Mouse (Mus musculus) MEL (cell line): ENCODE data around the gene Pld4. TPM values are rescaled to one million over a fixed set of nuclear protein-coding genes. Genes with fewer than 3 reads are reported as not detected.
A peak's percentile ranks its signal among the peaks of the same experiment; 100 is the strongest.

Experiments used
- DNase-seq: peaks from one replicate; pipeline ENCODE4 v3.0.0; 2011; ENCODE audit warnings: low read depth, low spot score
- H3K27ac ChIP-seq: 2 replicates; pipeline ENCODE4 v1.5.1; 2012; ENCODE audit warnings: low read depth, mild to moderate bottlenecking, control low read depth, low read length, moderate library complexity; ENCODE audit not compliant: control insufficient read depth
- H3K27me3 ChIP-seq, 2 experiments: fragments of 150-350 bp in 1 of 2; sonication (generic) in 1 of 2; 2 replicates each; pipeline ENCODE4 v1.6.1; 2012; ENCODE audit warnings: low read length in 2 of 2, mild to moderate bottlenecking in 2 of 2, improper control_type of control experiment in 1 of 2, moderate library complexity in 1 of 2; ENCODE audit not compliant: insufficient read depth in 2 of 2, control insufficient read depth in 1 of 2
- H3K36me3 ChIP-seq, 2 experiments: 2 replicates each; pipeline ENCODE4 v1.6.1; 2012 to 2014; ENCODE audit warnings: low read length in 2 of 2, improper control_type of control experiment in 1 of 2, inconsistent platforms in 1 of 2, mild to moderate bottlenecking in 1 of 2; ENCODE audit not compliant: insufficient read depth in 2 of 2, control insufficient read depth in 1 of 2
- H3K4me1 ChIP-seq, 2 experiments: fragments of 150-350 bp in 1 of 2; sonication (generic) in 1 of 2; 2 replicates each; pipeline ENCODE4 v1.6.1; 2012; ENCODE audit warnings: low read length in 2 of 2, improper control_type of control experiment in 1 of 2, mild to moderate bottlenecking in 1 of 2; ENCODE audit not compliant: insufficient read depth in 2 of 2, control insufficient read depth in 1 of 2
- H3K4me3 ChIP-seq, 2 experiments: fragments of 150-350 bp in 1 of 2; sonication (generic) in 1 of 2; 2 replicates each; pipeline ENCODE4 v1.5.1; 2012; ENCODE audit warnings: low read depth in 2 of 2, low read length in 2 of 2, mild to moderate bottlenecking in 2 of 2, moderate library complexity in 2 of 2, control low read depth in 1 of 2, improper control_type of control experiment in 1 of 2; ENCODE audit not compliant: control insufficient read depth in 1 of 2, insufficient read depth in 1 of 2
- H3K79me2 ChIP-seq: 2 replicates; pipeline ENCODE4 v1.6.1; 2012; ENCODE audit warnings: mild to moderate bottlenecking, low read length, moderate library complexity; ENCODE audit not compliant: control insufficient read depth, poor library complexity, insufficient read depth
- H3K9ac ChIP-seq: 2 replicates; pipeline ENCODE4 v1.6.1; 2012; ENCODE audit warnings: low read depth, mild to moderate bottlenecking, control low read depth, low read length, moderate library complexity; ENCODE audit not compliant: control insufficient read depth, poor library complexity, severe bottlenecking
- H3K9me3 ChIP-seq: fragments of 150-350 bp; sonication (generic); replicated peaks from 2 replicates; pipeline ENCODE4 v1.6.1; 2012; ENCODE audit warnings: mild to moderate bottlenecking, low read length, improper control_type of control experiment, moderate library complexity; ENCODE audit not compliant: insufficient read depth
- BHLHE40 ChIP-seq: IDR thresholded peaks from 2 replicates; pipeline ENCODE4 v1.6.1; 2012; ENCODE audit warnings: low read depth, mild to moderate bottlenecking, inconsistent platforms, low read length, improper control_type of control experiment, borderline replicate concordance
- CHD2 ChIP-seq: IDR thresholded peaks from 2 replicates; pipeline ENCODE4 v1.6.1; 2011; ENCODE audit warnings: low read length, improper control_type of control experiment
- CTCF ChIP-seq, 3 experiments: IDR thresholded peaks in 2 of 3; conservative IDR thresholded peaks in 1 of 3; 2 replicates each; pipeline ENCODE4 v1.5.1; 2011 to 2012; ENCODE audit warnings: low read length in 3 of 3, low read depth in 2 of 3, mild to moderate bottlenecking in 2 of 3, improper control_type of control experiment in 1 of 3, inconsistent platforms in 1 of 3, mixed read lengths in 1 of 3, moderate library complexity in 1 of 3; ENCODE audit not compliant: control insufficient read depth in 1 of 3, insufficient read depth in 1 of 3, poor library complexity in 1 of 3, severe bottlenecking in 1 of 3
- ETS1 ChIP-seq: IDR thresholded peaks from 2 replicates; pipeline ENCODE4 v1.6.1; 2012; ENCODE audit warnings: low read depth, mild to moderate bottlenecking, inconsistent platforms, low read length, improper control_type of control experiment, moderate library complexity
- GABPA ChIP-seq: IDR thresholded peaks from 2 replicates; pipeline ENCODE4 v1.6.1; 2012; ENCODE audit warnings: low read depth, mild to moderate bottlenecking, inconsistent platforms, low read length, improper control_type of control experiment, moderate library complexity
- HCFC1 ChIP-seq: IDR thresholded peaks from 2 replicates; pipeline ENCODE4 v1.6.1; 2012; ENCODE audit warnings: low read depth, mild to moderate bottlenecking, inconsistent platforms, low read length, improper control_type of control experiment, moderate library complexity
- KAT2A ChIP-seq: conservative IDR thresholded peaks from 2 replicates; pipeline ENCODE4 v1.6.1; 2012; ENCODE audit warnings: low read depth, low read length, improper control_type of control experiment, inconsistent platforms
- MAX ChIP-seq: IDR thresholded peaks from 2 replicates; pipeline ENCODE4 v1.6.1; 2011; ENCODE audit warnings: low read length, improper control_type of control experiment
- MEF2A ChIP-seq: IDR thresholded peaks from 2 replicates; pipeline ENCODE4 v1.6.1; 2014; ENCODE audit warnings: low read depth, mild to moderate bottlenecking, inconsistent platforms, low read length, improper control_type of control experiment; ENCODE audit not compliant: poor library complexity, insufficient replicate concordance, severe bottlenecking; ENCODE audit errors: extremely low read depth
- MXI1 ChIP-seq: IDR thresholded peaks from 2 replicates; pipeline ENCODE4 v1.6.1; 2011; ENCODE audit warnings: mild to moderate bottlenecking, low read depth, low read length, improper control_type of control experiment
- MYB ChIP-seq: IDR thresholded peaks from 2 replicates; pipeline ENCODE4 v1.6.1; 2011; ENCODE audit warnings: mild to moderate bottlenecking, low read depth, low read length, improper control_type of control experiment
- MYC ChIP-seq: IDR thresholded peaks from 2 replicates; pipeline ENCODE4 v1.6.1; 2011; ENCODE audit warnings: low read depth, mild to moderate bottlenecking, low read length, improper control_type of control experiment, moderate library complexity
- NELFE ChIP-seq: IDR thresholded peaks from 2 replicates; pipeline ENCODE4 v1.6.1; 2011; ENCODE audit warnings: low read depth, low read length, improper control_type of control experiment
- NRF1 ChIP-seq: IDR thresholded peaks from 2 replicates; pipeline ENCODE4 v1.6.1; 2014; ENCODE audit warnings: low read depth, mild to moderate bottlenecking, inconsistent platforms, low read length, improper control_type of control experiment, moderate library complexity; ENCODE audit not compliant: poor library complexity, insufficient read depth, severe bottlenecking
- POLR2AphosphoS2 ChIP-seq: IDR thresholded peaks from 2 replicates; pipeline ENCODE4 v1.6.1; 2011; ENCODE audit warnings: low read length, improper control_type of control experiment
- POLR2AphosphoS5 ChIP-seq: IDR thresholded peaks from 2 replicates; pipeline ENCODE4 v1.6.1; 2012; ENCODE audit warnings: low read depth, borderline replicate concordance, mild to moderate bottlenecking, inconsistent platforms, low read length, moderate library complexity, mixed read lengths
- RAD21 ChIP-seq: IDR thresholded peaks from 2 replicates; pipeline ENCODE4 v1.6.1; 2011; ENCODE audit warnings: mild to moderate bottlenecking, low read depth, low read length, improper control_type of control experiment
- SIN3A ChIP-seq: IDR thresholded peaks from 2 replicates; pipeline ENCODE4 v1.6.1; 2012; ENCODE audit warnings: low read length, improper control_type of control experiment, inconsistent platforms
- SMC3 ChIP-seq: IDR thresholded peaks from 2 replicates; pipeline ENCODE4 v1.6.1; 2011; ENCODE audit warnings: low read depth, low read length, improper control_type of control experiment
- TAL1 ChIP-seq: IDR thresholded peaks from 2 replicates; pipeline ENCODE4 v1.6.1; 2012; ENCODE audit warnings: mild to moderate bottlenecking, inconsistent platforms, low read length, moderate library complexity, mixed read lengths
- TBP ChIP-seq: IDR thresholded peaks from 2 replicates; pipeline ENCODE4 v1.8.0; 2011; ENCODE audit warnings: low read depth, low read length, improper control_type of control experiment
- TCF12 ChIP-seq: IDR thresholded peaks from 2 replicates; pipeline ENCODE4 v1.6.1; 2014; ENCODE audit warnings: low read depth, mild to moderate bottlenecking, inconsistent platforms, low read length, improper control_type of control experiment, moderate library complexity
- UBTF ChIP-seq: IDR thresholded peaks from 2 replicates; pipeline ENCODE4 v1.6.1; 2012; ENCODE audit warnings: low read depth, mild to moderate bottlenecking, inconsistent platforms, low read length, improper control_type of control experiment, moderate library complexity, borderline replicate concordance; ENCODE audit not compliant: insufficient read depth
- USF1 ChIP-seq: IDR thresholded peaks from 2 replicates; pipeline ENCODE4 v1.6.1; 2014; ENCODE audit warnings: low read depth, mild to moderate bottlenecking, inconsistent platforms, low read length, improper control_type of control experiment, moderate library complexity
- USF2 ChIP-seq, 2 experiments: IDR thresholded peaks; 2 replicates each; pipeline ENCODE4 v1.6.1; 2011 to 2012; ENCODE audit warnings: improper control_type of control experiment in 2 of 2, low read length in 2 of 2, borderline replicate concordance in 1 of 2, inconsistent platforms in 1 of 2, low read depth in 1 of 2, mild to moderate bottlenecking in 1 of 2; ENCODE audit not compliant: insufficient read depth in 1 of 2
- ZC3H11A ChIP-seq: IDR thresholded peaks from 2 replicates; pipeline ENCODE4 v1.6.1; 2012; ENCODE audit warnings: low read depth, mild to moderate bottlenecking, inconsistent platforms, low read length, improper control_type of control experiment
- ZKSCAN1 ChIP-seq: IDR thresholded peaks from 2 replicates; pipeline ENCODE4 v1.6.1; 2012; ENCODE audit warnings: low read depth, mild to moderate bottlenecking, inconsistent platforms, low read length, improper control_type of control experiment, moderate library complexity
- ZMIZ1 ChIP-seq: IDR thresholded peaks from 2 replicates; pipeline ENCODE4 v1.6.1; 2012; ENCODE audit warnings: low read depth, mild to moderate bottlenecking, inconsistent platforms, low read length, improper control_type of control experiment, moderate library complexity
- ZNF384 ChIP-seq: IDR thresholded peaks from 2 replicates; pipeline ENCODE4 v1.6.1; 2012; ENCODE audit warnings: low read depth, mild to moderate bottlenecking, inconsistent platforms, low read length, improper control_type of control experiment
- polyA plus RNA-seq, 2 experiments: library from polyadenylated mRNA; stranded (reverse) in 1 of 2; unstranded in 1 of 2; fragments of >175 nt in 1 of 2; fragments of >200 nt in 1 of 2; gene quantifications; 2 replicates each; pipeline versions ENCODE4 v1.2.1 to v1.2.4; 2012; ENCODE audit warnings: low replicate concordance in 2 of 2, low read depth in 1 of 2; ENCODE audit not compliant: insufficient read length in 2 of 2, insufficient read depth in 1 of 2, missing spikeins in 1 of 2
- total RNA-seq: library from RNA; depleted of rRNA; stranded (reverse); fragments of 300-350 nt; gene quantifications from 2 replicates; pipeline ENCODE4 v1.2.3, GENCODE M21; 2012

The Pld4 gene
- total and polyA plus RNA-seq, 3 experiments: 9.7 to 16.4 TPM; not detected in 1

DNA sequence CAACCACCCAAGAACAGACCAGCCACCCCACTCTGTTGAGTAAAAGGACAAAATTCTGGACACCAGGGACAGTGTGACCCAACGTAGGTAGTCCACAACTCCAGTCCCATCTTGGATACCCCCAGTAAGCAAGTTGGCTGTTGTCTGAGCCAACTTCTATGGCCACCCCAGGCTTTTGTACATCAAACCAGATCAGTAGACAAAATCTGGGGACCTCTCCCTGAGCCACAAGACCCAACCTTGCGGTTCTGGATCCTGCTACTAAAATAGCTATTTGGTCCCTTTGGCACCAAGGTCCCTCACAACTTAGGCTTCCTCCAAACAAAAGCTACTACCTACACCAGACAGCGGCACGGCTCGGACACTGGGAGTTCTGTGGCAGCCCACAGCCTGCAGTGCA is 34.5 kb downstream of the Pld4 start:
- H3K27me3 ChIP-seq: no peaks in the 10 kb centered on the region

DNA sequence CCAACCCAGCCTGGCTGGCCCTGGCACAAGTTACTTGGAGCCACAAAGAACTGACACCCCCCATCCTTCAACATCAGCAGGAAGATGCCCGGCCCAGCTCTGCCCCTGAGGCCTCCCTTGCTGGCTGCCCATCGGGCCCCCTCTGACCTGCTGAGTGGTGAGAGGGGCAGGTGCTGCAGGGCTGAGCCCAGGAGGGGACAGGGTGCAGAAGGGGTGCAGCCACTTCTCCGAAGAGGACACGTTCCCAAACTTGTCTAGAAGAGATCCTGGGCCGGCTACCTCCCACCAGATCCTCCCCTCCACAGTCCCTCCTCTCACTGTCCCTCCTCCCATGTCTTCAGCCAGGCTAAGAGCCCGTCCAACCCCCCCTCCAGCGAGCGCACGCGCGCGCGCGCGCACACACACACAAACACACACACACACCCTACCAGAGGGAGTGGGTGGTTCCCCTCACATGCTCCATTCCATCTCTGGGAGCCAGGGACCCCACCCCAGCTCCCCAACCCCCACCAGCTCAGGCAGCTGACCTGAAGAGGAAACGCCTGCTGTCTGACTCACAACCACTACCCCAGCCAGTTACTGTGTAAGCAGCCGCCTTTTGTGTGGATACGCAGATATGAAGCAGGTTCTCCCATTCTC is 35.1 kb downstream of the Pld4 start:
- peak; percentile 87 for DNase-seq
- Histone ChIP-seq H3K9ac (peak overlapping the region; percentile 58), H3K4me1 (peaks cover 27 to 68% of the 10 kb centered on the region in 2 experiments), H3K4me3 (peak overlapping the region; percentile 44 to 46; a peak in 3 of 4 replicates), H3K9me3 (no peaks in the 10 kb centered on the region), H3K27ac (peak overlapping the region; percentile 70), H3K36me3 (peaks cover 0 to 40% of the 10 kb centered on the region in 2 experiments; a peak in 2 of 4 replicates), H3K79me2 (no peaks in the 10 kb centered on the region; the same call in 1 of the 2 replicates), H3K27me3 (no peaks in the 10 kb centered on the region)
- no peak for TF ChIP-seq MAX
- no peak for TF ChIP-seq CTCF (IDR thresholded peaks at IDR 0.05 in 2 of 3, conservative IDR thresholded peaks at IDR 0.05 in 1 of 3; ENCODE audit: control insufficient read depth in 1 of 3, insufficient read depth in 1 of 3, low read depth in 2 of 3, low read length in 3 of 3, poor library complexity in 1 of 3, severe bottlenecking in 1 of 3)
- 0 out of 2 replicates have a peak, but pooled peaks have one; percentile 37 for TF ChIP-seq UBTF
- no peak for TF ChIP-seq SMC3
- no peak for TF ChIP-seq CHD2
- no peak for TF ChIP-seq RAD21
- no peak for TF ChIP-seq USF2 (IDR thresholded peaks at IDR 0.05; ENCODE audit: borderline replicate concordance in 1 of 2, insufficient read depth in 1 of 2, low read depth in 1 of 2, low read length in 2 of 2)
- no peak for TF ChIP-seq ZNF384
- TF ChIP-seq MYC: no peak
- peak; percentile 77 for TF ChIP-seq NRF1
- TF ChIP-seq GABPA: no peak
- peak; percentile 47; the same call in 1 of the 2 replicates for TF ChIP-seq BHLHE40
- TF ChIP-seq ZC3H11A: no peak
- no peak for TF ChIP-seq TBP
- TF ChIP-seq ZKSCAN1: no peak
- TF ChIP-seq ETS1: peak; percentile 86
- no peak for TF ChIP-seq POLR2AphosphoS5
- TF ChIP-seq USF1: peak; percentile 59
- TF ChIP-seq TAL1: no peak
- no peak for TF ChIP-seq KAT2A
- TF ChIP-seq HCFC1: peak; percentile 42
- TF ChIP-seq MXI1: no peak
- no peak; the same call in 1 of the 2 replicates for TF ChIP-seq TCF12

More for the DNA sequence above, 34.5 kb downstream of the Pld4 start:
- no peaks in the 10 kb centered on the region; the same call in 1 of the 2 replicates for H3K79me2 ChIP-seq
- H3K4me3 ChIP-seq: peak overlapping the region; percentile 44 to 46
- peak overlapping the region; percentile 70 for H3K27ac ChIP-seq
- DNase-seq: peak; percentile 63
- peak overlapping the region; percentile 58 for H3K9ac ChIP-seq
- peaks cover 0 to 37% of the 10 kb centered on the region in 2 experiments; a peak in 2 of 4 replicates for H3K36me3 ChIP-seq
- TF ChIP-seq USF2 (IDR thresholded peaks at IDR 0.05; ENCODE audit: borderline replicate concordance in 1 of 2, insufficient read depth in 1 of 2, low read depth in 1 of 2, low read length in 2 of 2): no peak
- TF ChIP-seq ZMIZ1: no peak
- TF ChIP-seq RAD21: no peak
- TF ChIP-seq MYB: no peak
- TF ChIP-seq CTCF (IDR thresholded peaks at IDR 0.05 in 2 of 3, conservative IDR thresholded peaks at IDR 0.05 in 1 of 3; ENCODE audit: control insufficient read depth in 1 of 3, insufficient read depth in 1 of 3, low read depth in 2 of 3, low read length in 3 of 3, poor library complexity in 1 of 3, severe bottlenecking in 1 of 3): no peak
- no peak for TF ChIP-seq ZKSCAN1
- no peak for TF ChIP-seq MEF2A
- TF ChIP-seq TBP: no peak
- no peak for TF ChIP-seq POLR2AphosphoS5
- no peak for TF ChIP-seq NRF1
- TF ChIP-seq NELFE: no peak
- TF ChIP-seq SIN3A: no peak
- no peak for TF ChIP-seq ETS1
- TF ChIP-seq TCF12: no peak
- no peak for TF ChIP-seq POLR2AphosphoS2
- TF ChIP-seq ZNF384: no peak
- H3K4me1 ChIP-seq: peaks cover 27 to 64% of the 10 kb centered on the region in 2 experiments
- no peaks in the 10 kb centered on the region for H3K9me3 ChIP-seq
